Mouse (Mus musculus): Measurements from ENCODE around the gene Wipf3.
A peak's percentile ranks its signal among the peaks of the same experiment; 100 is the strongest.

Gene Wipf3

GRCm38 (mm10) chr6:54429447-54430194 lies at the start of gene Wipf3:
Gene Wipf3 (plus strand): TSS chr6:54429603.
- DNase-seq (ENCODE audit: low spot score): peak; percentile 70

GRCm38 (mm10) chr6:54382636-54383035 lies 46.8 kb upstream of the Wipf3 start:
- DNase-seq (ENCODE audit: low spot score): no peak

- no peak for DNase-seq (ENCODE audit: low spot score)
Observed at GRCm38 (mm10) chr6:54383893-54384524, 45.4 kb upstream of the Wipf3 start.

GRCm38 (mm10) chr6:54384777-54385176 lies 44.6 kb upstream of the Wipf3 start:
- no peak for DNase-seq (ENCODE audit: low spot score)

- no peak for DNase-seq (ENCODE audit: low spot score)
Observed at GRCm38 (mm10) chr6:54386429-54386828, 43.0 kb upstream of the Wipf3 start.

GRCm38 (mm10) chr6:54387044-54387443 lies 42.4 kb upstream of the Wipf3 start:
- DNase-seq (ENCODE audit: low spot score): no peak

- no peak for DNase-seq (ENCODE audit: low spot score)
Observed at GRCm38 (mm10) chr6:54387751-54388150, 41.7 kb upstream of the Wipf3 start.

GRCm38 (mm10) chr6:54388690-54389275 lies 40.6 kb upstream of the Wipf3 start:
- DNase-seq (ENCODE audit: low spot score): no peak

GRCm38 (mm10) chr6:54391765-54392164 lies 37.6 kb upstream of the Wipf3 start:
- no peak for DNase-seq (ENCODE audit: low spot score)

GRCm38 (mm10) chr6:54393886-54394285 lies 35.5 kb upstream of the Wipf3 start:
- peak; percentile 14 for DNase-seq (ENCODE audit: low spot score)

- no peak for DNase-seq (ENCODE audit: low spot score)
Observed at GRCm38 (mm10) chr6:54399194-54399923, 30.0 kb upstream of the Wipf3 start.

- no peak for DNase-seq (ENCODE audit: low spot score)
Observed at GRCm38 (mm10) chr6:54401503-54401902, 27.9 kb upstream of the Wipf3 start.

GRCm38 (mm10) chr6:54404916-54405315 lies 24.5 kb upstream of the Wipf3 start:
- no peak for DNase-seq (ENCODE audit: low spot score)

- no peak for DNase-seq (ENCODE audit: low spot score)
Observed at GRCm38 (mm10) chr6:54406116-54406515, 23.3 kb upstream of the Wipf3 start.

- no peak for DNase-seq (ENCODE audit: low spot score)
Observed at GRCm38 (mm10) chr6:54409271-54409670, 20.1 kb upstream of the Wipf3 start.

- DNase-seq (ENCODE audit: low spot score): no peak
Observed at GRCm38 (mm10) chr6:54410451-54410850, 19.0 kb upstream of the Wipf3 start.

GRCm38 (mm10) chr6:54411591-54411990 lies 17.8 kb upstream of the Wipf3 start:
- no peak for DNase-seq (ENCODE audit: low spot score)

GRCm38 (mm10) chr6:54412879-54413278 lies 16.5 kb upstream of the Wipf3 start:
- no peak for DNase-seq (ENCODE audit: low spot score)

GRCm38 (mm10) chr6:54425230-54425629 lies 4.2 kb upstream of the Wipf3 start:
- no peak for DNase-seq (ENCODE audit: low spot score)

GRCm38 (mm10) chr6:54428850-54429446 lies 455 bp upstream of the Wipf3 start:
- DNase-seq (ENCODE audit: low spot score): no peak

GRCm38 (mm10) chr6:54430221-54430620 lies 818 bp downstream of the Wipf3 start:
- DNase-seq (ENCODE audit: low spot score): no peak

- no peak for DNase-seq (ENCODE audit: low spot score)
Observed at GRCm38 (mm10) chr6:54431761-54432160, 2.4 kb downstream of the Wipf3 start.
